Mouse (Mus musculus) left cerebral cortex, adult 18-20 months (tissue): ENCODE results near the gene Tmem217. TPM values are rescaled to one million over a fixed set of nuclear protein-coding genes. Genes with fewer than 3 reads are reported as not detected.
A peak's percentile ranks its signal among the peaks of the same experiment; 100 is the strongest.
"Not testable (repeated sequence)": the region's sequence is repeated elsewhere in the genome, so short reads cannot be mapped to it uniquely, and the experiment has no call there.

Source experiments
- DNase-seq, 2 experiments: peaks; one replicate each; pipeline ENCODE4 v3.0.0; 2021 to 2022; ENCODE audit warnings: low spot score in 2 of 2, mixed read lengths in 1 of 2
- total RNA-seq, 2 experiments: library from RNA; stranded (reverse); gene quantifications; 2 replicates each; pipeline ENCODE4 v1.2.3; 2021

Gene Tmem217
- total RNA-seq, 2 experiments from 2014 or later = not detected

DNA sequence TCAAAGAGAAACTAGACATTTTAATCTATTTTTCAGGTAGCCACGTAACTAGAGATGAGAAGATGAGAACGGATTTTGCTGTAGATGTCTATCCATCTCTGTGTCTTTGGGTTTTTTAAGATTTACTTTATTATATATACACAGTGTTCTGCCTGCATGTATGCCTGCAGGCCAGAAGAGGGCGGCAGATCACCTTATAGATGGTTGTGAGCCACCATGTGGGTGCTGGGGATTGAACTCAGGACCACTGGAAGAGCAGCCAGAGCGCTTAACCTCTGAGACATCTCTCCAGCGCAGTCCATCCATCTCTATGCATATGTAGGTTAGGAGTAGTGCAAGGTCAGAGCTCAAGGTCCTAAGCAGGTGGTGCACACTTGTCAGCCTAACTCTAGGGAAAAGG, 48.5 kb downstream of the Tmem217 start:
- DNase-seq = no peak

- no peak for DNase-seq
Measured at GRCm38 (mm10) chr17:29502669-29503665, 49.2 kb downstream of the Tmem217 start.

DNA sequence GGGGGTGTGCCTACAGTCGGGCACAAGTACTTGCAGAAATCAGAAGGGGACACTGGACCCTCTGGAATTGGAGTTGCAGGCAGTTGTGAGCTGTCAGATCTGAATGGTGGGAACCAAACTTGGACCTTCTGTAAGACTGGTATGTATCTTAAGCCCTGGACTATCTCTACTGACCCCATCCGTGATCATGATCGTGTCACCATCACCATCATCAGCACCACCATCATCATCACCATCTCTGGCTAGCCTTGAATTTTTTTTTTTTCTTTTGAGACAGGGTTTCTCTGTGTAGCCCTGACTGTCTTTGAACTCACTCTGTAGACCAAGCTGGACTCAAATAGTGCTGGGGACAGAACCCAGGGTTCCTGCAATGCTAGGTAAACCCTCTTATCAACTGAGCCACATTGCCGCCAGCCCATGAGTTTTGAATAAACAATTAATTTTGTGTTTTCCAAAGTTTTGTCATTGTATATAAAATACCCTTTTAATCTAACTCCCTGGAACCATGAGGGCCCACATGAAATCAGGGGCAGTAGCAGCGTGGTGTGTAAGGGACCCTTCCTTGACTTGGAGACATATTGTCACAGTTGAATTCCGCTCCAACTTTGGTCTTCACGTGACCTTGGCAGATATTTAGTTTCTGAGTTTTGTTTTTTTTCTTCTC, 50.0 kb downstream of the Tmem217 start:
- no peak for DNase-seq

- DNase-seq = no peak
Measured at GRCm38 (mm10) chr17:29500802-29501469, 51.2 kb downstream of the Tmem217 start.

DNA sequence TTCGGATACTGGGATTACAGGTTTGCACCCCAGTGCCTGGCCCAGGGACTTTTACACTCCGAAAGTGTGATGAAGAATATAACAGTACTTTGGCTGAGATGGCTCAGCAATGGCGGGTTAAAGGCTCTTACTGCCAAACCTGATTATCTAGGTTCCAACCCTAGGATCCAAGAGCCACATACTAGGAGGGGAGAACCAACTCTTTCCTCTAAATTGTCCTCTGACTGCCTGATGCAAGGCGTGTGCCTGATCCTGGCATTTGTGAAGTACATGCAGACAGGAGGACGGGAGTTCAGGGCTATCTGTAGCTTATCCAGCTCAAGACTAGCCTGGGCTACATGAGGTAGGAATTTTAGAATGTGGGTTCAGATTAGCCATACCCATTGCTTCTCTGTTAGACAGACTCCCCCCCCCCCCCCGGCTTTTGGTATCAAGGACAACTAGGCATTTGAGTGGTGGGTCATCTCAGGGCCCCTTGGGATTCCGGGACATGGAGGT, 51.9 kb downstream of the Tmem217 start:
- DNase-seq = no peak

DNA sequence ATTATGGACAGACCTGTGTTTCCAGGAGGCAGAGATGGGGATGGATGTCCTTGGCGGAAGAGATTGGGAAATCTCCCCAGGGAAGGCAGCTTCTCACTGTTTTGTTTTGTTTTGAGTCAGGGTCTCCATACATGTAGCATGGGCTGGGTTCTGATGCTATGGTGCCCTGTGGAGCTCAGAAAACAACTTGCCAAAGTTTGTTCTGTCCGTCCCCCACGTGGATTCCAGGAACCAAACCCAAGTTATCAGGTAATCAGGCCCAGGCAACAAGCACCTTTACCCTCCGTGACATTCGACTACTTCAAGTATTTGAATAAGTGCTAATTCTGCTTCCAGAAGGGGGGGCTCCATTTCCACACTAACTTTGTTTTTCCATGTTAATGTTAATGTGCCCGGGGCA, 52.7 kb downstream of the Tmem217 start:
- no peak for DNase-seq

- not testable (repeated sequence) for DNase-seq
Measured at GRCm38 (mm10) chr17:29498952-29499351, 53.2 kb downstream of the Tmem217 start.

DNA sequence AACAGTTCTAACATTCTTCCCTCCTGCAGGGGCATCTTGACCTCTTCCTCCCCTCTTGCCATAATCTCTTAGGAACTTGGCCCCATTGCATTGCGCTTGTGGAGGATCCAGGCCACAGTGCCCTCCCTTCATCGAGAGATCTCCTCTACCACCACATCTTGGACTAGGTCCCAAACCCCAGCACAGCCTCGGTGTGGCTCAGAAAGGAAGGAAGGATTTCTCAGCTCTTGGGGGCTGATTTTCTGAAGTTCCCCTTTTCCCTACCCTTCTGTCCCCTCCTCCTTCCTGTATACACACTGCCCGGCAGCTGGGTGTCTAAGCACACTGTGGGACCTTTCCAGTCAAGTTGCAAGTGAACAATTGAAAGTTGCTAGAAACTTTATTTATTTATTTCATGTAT, 54.2 kb downstream of the Tmem217 start:
- no peak for DNase-seq

GRCm38 (mm10) chr17:29497481-29497880, 54.7 kb downstream of the Tmem217 start:
- not testable (repeated sequence) for DNase-seq

- no peak for DNase-seq
Measured at GRCm38 (mm10) chr17:29497071-29497354, 55.2 kb downstream of the Tmem217 start.

DNA sequence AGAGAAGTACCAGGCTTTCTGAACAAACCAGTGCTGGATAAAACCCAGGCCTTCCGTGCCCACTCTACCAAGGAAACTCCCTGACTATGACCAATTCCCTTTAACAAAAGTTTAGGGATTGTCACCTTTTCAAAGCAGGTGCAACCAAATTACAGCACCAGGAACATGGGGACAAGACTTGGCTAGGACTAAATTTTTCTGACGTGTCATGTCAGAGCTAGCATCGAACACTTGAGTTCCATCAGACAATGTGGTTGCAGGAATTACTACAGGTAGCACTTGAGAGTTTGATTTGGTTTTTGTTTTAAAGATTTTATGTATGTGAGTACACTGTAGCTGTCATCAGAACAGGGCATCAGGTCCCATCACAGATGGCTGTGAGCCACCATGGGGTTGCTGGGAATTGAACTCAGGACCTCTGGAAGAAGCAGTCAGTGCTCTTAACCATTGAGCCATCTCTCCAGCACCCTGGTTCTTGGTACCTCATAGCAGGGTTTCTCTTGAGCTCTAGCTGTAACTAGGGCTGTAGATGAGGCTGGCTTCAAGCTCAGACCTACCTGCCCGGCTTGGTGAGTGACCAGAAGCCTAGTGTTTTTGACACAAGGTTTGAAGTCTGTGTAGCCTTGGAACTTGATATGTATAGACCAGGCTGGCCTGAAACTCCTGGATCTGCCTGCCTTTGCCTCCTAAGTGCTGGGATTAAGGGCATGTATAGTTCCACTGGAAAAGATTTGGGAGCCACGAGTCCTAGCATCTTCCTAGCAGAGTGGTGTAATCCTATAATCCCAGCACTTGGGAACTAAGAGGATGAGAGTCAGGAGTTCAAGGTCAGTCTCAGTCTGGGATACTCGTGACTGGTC, 55.7 kb downstream of the Tmem217 start:
- no peak for DNase-seq

DNA sequence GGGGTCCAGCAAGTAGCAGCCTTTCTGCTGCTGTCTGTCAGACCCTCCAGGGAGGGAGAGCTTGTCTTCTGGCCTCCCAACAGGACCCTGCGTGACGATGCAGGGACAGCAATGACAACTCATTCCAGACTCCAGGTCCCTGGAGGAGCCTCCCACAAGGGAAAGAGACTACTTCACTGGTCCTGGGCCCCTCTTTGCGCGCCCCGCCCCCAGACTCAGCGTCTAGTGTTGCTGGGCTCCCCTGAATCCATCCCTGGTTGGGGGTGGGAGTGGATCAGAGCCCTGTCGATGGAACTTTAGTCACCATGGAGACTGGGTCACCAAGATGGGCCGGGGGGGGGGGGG, 57.5 kb downstream of the Tmem217 start:
- no peak for DNase-seq

DNA sequence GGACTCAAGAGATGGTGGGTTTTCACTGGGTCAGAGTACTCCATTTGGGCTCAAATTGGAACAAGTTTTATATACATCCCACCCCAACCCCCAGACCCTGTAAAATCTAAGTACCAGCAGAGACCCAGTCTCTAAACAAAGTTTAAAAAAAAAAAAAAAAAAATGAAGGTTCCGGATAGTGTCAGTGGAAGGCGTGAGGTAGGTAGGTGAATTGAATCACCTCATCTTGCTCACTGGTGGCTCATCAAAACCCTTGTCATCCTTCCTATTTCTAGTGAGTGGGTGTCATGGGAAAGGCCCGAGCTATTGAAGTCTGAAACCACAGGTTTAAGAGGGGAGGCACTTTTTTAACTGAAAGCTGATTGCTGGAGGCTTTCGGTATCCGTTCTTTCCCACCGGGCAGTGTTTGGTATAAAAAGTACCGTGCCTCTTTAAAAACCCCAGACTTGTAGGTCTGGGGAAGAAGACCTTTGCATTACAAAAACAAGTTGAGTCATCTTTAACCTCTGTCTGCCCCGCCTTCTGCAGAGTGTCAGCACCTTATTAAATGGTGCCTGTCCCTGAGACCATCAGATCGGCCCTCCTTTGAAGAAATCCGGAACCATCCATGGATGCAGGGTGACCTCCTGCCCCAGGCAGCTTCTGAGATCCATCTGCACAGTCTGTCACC, 58.0 kb downstream of the Tmem217 start:
- no peak for DNase-seq

DNA sequence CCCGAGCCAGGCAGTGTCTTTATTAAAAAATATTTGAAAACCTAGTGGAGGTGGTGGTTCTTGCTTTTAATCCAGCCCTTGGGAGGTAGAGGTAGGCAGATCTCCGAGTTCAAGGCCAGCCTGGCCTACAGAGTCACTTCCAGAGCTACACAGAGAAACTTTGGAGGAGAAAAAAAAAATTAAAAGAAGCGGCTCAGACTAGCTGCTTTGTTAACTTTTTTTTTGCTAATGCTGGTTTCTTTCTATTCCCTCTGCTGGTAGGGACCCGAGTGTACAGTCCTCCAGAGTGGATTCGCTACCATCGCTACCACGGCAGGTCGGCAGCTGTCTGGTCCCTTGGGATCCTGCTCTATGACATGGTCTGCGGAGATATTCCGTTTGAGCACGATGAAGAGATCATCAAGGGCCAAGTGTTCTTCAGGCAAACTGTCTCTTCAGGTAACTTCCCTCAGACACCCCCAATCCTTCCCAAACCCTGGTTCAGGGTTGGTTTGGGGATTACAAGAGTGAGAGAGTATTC, 58.7 kb downstream of the Tmem217 start:
- no peak for DNase-seq

DNA sequence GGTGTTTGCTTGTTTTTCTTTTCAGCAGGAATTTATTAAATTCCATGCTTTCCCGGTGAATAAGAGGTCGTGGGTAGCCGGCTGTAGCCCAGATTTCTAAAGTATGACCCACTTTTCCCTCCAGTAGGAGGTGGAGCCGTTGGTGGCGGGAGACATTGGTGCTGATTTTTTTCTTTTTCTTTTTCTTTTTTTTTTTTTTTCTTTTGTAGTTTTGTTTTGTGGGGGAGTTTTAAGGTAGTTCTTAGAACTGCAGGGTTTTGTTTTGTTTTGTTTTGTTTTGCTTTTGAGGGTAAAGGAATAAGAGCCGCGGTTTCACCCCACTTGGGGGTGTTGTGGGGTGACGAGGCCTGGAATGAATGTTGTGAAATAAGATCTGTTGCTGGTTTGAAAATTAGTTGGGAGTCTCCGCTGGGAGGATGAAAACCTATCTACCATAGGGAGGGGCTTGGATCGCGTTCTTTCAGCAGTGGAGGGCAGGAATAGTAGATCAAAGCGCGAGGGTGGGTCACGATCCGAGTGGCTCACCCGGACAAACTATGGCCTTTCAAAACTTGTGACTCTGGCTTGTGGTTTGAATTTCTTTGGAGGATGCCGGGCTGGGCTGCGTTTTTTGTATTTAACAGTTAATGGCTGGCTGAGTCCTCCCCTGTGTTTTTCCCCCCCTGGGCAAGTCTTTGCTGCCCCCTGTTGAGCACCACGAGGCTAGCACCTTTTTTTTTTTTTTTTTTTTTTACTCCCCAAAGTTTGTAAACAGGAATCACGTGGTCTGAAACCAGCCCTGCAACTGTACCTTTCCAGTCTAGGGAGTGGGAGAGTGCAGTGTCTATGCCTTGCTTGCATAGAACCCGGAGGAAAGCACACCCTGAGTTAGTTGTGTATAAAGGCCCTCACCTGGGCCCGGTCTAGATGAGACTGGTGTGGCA, 59.7 kb downstream of the Tmem217 start:
- DNase-seq = peak; percentile 25 to 40

- peak; percentile 28 to 29 for DNase-seq
Measured at GRCm38 (mm10) chr17:29491591-29492268, 60.5 kb downstream of the Tmem217 start.

GRCm38 (mm10) chr17:29490713-29491581, 61.2 kb downstream of the Tmem217 start, which contains the start of gene Pim1:
TSS of gene Pim1 (plus strand) at chr17:29490753.
- no peak for DNase-seq
